Mouse (Mus musculus) liver, embryonic 11.5 days (tissue): ENCODE measurements around the gene Plpp6. TPM values are rescaled to one million over a fixed set of nuclear protein-coding genes. Genes with fewer than 3 reads are reported as not detected.
A peak's percentile ranks its signal among the peaks of the same experiment; 100 is the strongest.

Experiments
- ATAC-seq: fragments of 200-750 bp; cut with Nextera tagmentation; replicated peaks from 2 replicates; pipeline ENCODE4 v1.8.0; 2017; ENCODE audit warnings: moderate number of reproducible peaks, mild to moderate bottlenecking, moderate TSS enrichment, moderate library complexity; ENCODE audit not compliant: low FRiP score
- DNase-seq: peaks from one replicate; pipeline ENCODE4 v3.0.0-alpha.2; 2017; ENCODE audit warnings: low spot score
- H3K27ac ChIP-seq: fragments of 300-500 bp; sonication (generic); 2 replicates; pipeline ENCODE4 v1.5.1; 2014; ENCODE audit warnings: mild to moderate bottlenecking, low read depth, low read length, control low read depth
- H3K27me3 ChIP-seq: fragments of 300-500 bp; sonication (generic); replicated peaks from 2 replicates; pipeline ENCODE4 v1.6.1; 2014; ENCODE audit warnings: low read length, mixed read lengths; ENCODE audit not compliant: control insufficient read depth, insufficient read depth
- H3K36me3 ChIP-seq: fragments of 300-500 bp; sonication (generic); 2 replicates; pipeline ENCODE4 v1.6.1; 2014; ENCODE audit warnings: mild to moderate bottlenecking, low read length, moderate library complexity, mixed read lengths; ENCODE audit not compliant: control insufficient read depth, insufficient read depth
- H3K4me1 ChIP-seq: fragments of 300-500 bp; sonication (generic); replicated peaks from 2 replicates; pipeline ENCODE4 v1.6.1; 2014; ENCODE audit warnings: low read length, mixed read lengths; ENCODE audit not compliant: control insufficient read depth, insufficient read depth
- H3K4me2 ChIP-seq: fragments of 300-500 bp; sonication (generic); 2 replicates; pipeline ENCODE4 v1.6.1; 2014; ENCODE audit warnings: mild to moderate bottlenecking, control low read depth, moderate library complexity
- H3K4me3 ChIP-seq: fragments of 300-500 bp; sonication (generic); 2 replicates; pipeline ENCODE4 v1.5.1; 2014; ENCODE audit warnings: low read depth, low read length, control low read depth
- H3K9ac ChIP-seq: fragments of 300-500 bp; sonication (generic); 2 replicates; pipeline ENCODE4 v1.6.1; 2014; ENCODE audit warnings: low read depth, low read length, control low read depth
- H3K9me3 ChIP-seq: fragments of 300-500 bp; sonication (generic); 2 replicates; pipeline ENCODE4 v1.6.1; 2016; ENCODE audit warnings: low read length, inconsistent platforms, mixed read lengths; ENCODE audit not compliant: control insufficient read depth
- WGBS: fragments of 180-500 bp; shearing (Covaris S2); extraction: QIAGEN DNeasy Blood & Tissue Kit; methylation state at CpG from one replicate; pipeline ENCODE4 v1.1.7; 2014; 5-methylcytosine and 5-hydroxymethylcytosine counted together
- polyA plus RNA-seq: library from polyadenylated mRNA; unstranded; fragments of >200 nt; fragmentation: Nextera tagmentation; extraction: Ambion mirVana; gene quantifications from 2 replicates; pipeline ENCODE4 v1.2.1, GENCODE M21; 2014

Plpp6 gene
- polyA plus RNA-seq, 1 experiment from 2014 or later: 5.0 TPM

GRCm38 (mm10) chr19:28934897-28935296 lies 28.9 kb upstream of the Plpp6 start:
- no peaks in the 10 kb centered on the region for H3K27me3 ChIP-seq
- ATAC-seq (no peak), DNase-seq (no peak)
- H3K9ac ChIP-seq: no peak overlapping the region
- no peak overlapping the region for H3K4me3 ChIP-seq
- no peaks in the 10 kb centered on the region for H3K36me3 ChIP-seq
- H3K27ac ChIP-seq: no peak overlapping the region
- H3K9me3 ChIP-seq: no peaks in the 10 kb centered on the region
- no peak overlapping the region for H3K4me2 ChIP-seq
- no peaks in the 10 kb centered on the region for H3K4me1 ChIP-seq
- 77% methylated on average over 3 of the region's 3 CpGs for WGBS

- WGBS: 57% methylated on average over 9 of the region's 9 CpGs
- H3K4me2 ChIP-seq: no peak overlapping the region
- no peak overlapping the region for H3K4me3 ChIP-seq
- DNase-seq (no peak), ATAC-seq (no peak)
- no peaks in the 10 kb centered on the region for H3K9me3 ChIP-seq
- 0 out of 2 replicates have a peak, but pooled peaks cover 3% of the 10 kb centered on the region for H3K4me1 ChIP-seq
- H3K9ac ChIP-seq: no peak overlapping the region
- H3K36me3 ChIP-seq: no peaks in the 10 kb centered on the region
- H3K27me3 ChIP-seq: no peaks in the 10 kb centered on the region
- H3K27ac ChIP-seq: no peak overlapping the region
Observed at GRCm38 (mm10) chr19:28940135-28940874, 23.4 kb upstream of the Plpp6 start.

- Histone ChIP-seq H3K4me1 (0 out of 2 replicates have a peak, but pooled peaks cover 3% of the 10 kb centered on the region), H3K4me3 (no peak overlapping the region), H3K27ac (no peak overlapping the region), H3K36me3 (no peaks in the 10 kb centered on the region), H3K4me2 (no peak overlapping the region), H3K27me3 (no peaks in the 10 kb centered on the region), H3K9ac (no peak overlapping the region), H3K9me3 (no peaks in the 10 kb centered on the region)
- WGBS: 67% methylated on average over 4 of the region's 4 CpGs
- no peak for DNase-seq
- no peak for ATAC-seq
Observed at GRCm38 (mm10) chr19:28941271-28941670, 22.5 kb upstream of the Plpp6 start.

GRCm38 (mm10) chr19:28946782-28947181 lies 17.0 kb upstream of the Plpp6 start:
- Histone ChIP-seq H3K36me3 (no peaks in the 10 kb centered on the region), H3K4me1 (no peaks in the 10 kb centered on the region), H3K4me3 (no peak overlapping the region), H3K4me2 (no peak overlapping the region), H3K27ac (no peak overlapping the region), H3K9me3 (no peaks in the 10 kb centered on the region), H3K27me3 (no peaks in the 10 kb centered on the region; the same call in 1 of the 2 replicates), H3K9ac (no peak overlapping the region)
- no peak for DNase-seq
- WGBS: 46% methylated on average over 4 of the region's 4 CpGs
- ATAC-seq: no peak

- DNase-seq (no peak), ATAC-seq (no peak)
- H3K9me3 ChIP-seq: no peaks in the 10 kb centered on the region
- whole genome bisulfite sequencing: 27% methylated on average over 2 of the region's 2 CpGs
- H3K27me3 ChIP-seq: no peaks in the 10 kb centered on the region; the same call in 1 of the 2 replicates
- H3K9ac ChIP-seq: no peak overlapping the region
- no peak overlapping the region for H3K4me3 ChIP-seq
- H3K4me2 ChIP-seq: no peak overlapping the region
- no peaks in the 10 kb centered on the region for H3K36me3 ChIP-seq
- H3K27ac ChIP-seq: no peak overlapping the region
- H3K4me1 ChIP-seq: no peaks in the 10 kb centered on the region
Observed at GRCm38 (mm10) chr19:28947311-28947710, 16.4 kb upstream of the Plpp6 start.

- 81% methylated on average over 5 of the region's 5 CpGs for WGBS
Observed at GRCm38 (mm10) chr19:28951251-28951650, 12.5 kb upstream of the Plpp6 start.

GRCm38 (mm10) chr19:28963113-28963512 lies 640 bp upstream of the Plpp6 start:
- no peak overlapping the region for H3K4me3 ChIP-seq

More at GRCm38 (mm10) chr19:28951251-28951650, 12.5 kb upstream of the Plpp6 start:
- Histone ChIP-seq H3K27ac (no peak overlapping the region), H3K9me3 (no peaks in the 10 kb centered on the region), H3K36me3 (no peaks in the 10 kb centered on the region), H3K27me3 (no peaks in the 10 kb centered on the region; the same call in 1 of the 2 replicates), H3K4me2 (no peak overlapping the region), H3K9ac (no peak overlapping the region), H3K4me1 (no peaks in the 10 kb centered on the region), H3K4me3 (no peak overlapping the region)
- ATAC-seq (no peak), DNase-seq (no peak)

GRCm38 (mm10) chr19:28963513-28963841 lies 276 bp upstream of the Plpp6 start:
- no peak for ATAC-seq
- Histone ChIP-seq H3K27me3 (no peaks in the 10 kb centered on the region), H3K4me2 (peak overlapping the region; percentile 97), H3K4me1 (peaks cover 7% of the 10 kb centered on the region), H3K9me3 (no peaks in the 10 kb centered on the region), H3K36me3 (no peaks in the 10 kb centered on the region), H3K9ac (no peak overlapping the region), H3K27ac (no peak overlapping the region), H3K4me3 (peak overlapping the region; percentile 89)
- WGBS: 8% methylated on average over 4 of the region's 4 CpGs
- DNase-seq: no peak

More at GRCm38 (mm10) chr19:28963113-28963512, 640 bp upstream of the Plpp6 start:
- no peak overlapping the region for H3K27ac ChIP-seq
- no peaks in the 10 kb centered on the region for H3K9me3 ChIP-seq
- H3K9ac ChIP-seq: no peak overlapping the region
- H3K36me3 ChIP-seq: no peaks in the 10 kb centered on the region
- ATAC-seq: no peak
- H3K4me1 ChIP-seq: peaks cover 7% of the 10 kb centered on the region
- WGBS: 52% methylated on average over 3 of the region's 3 CpGs
- H3K4me2 ChIP-seq: peak overlapping the region; percentile 97; the same call in 1 of the 2 replicates
- H3K27me3 ChIP-seq: no peaks in the 10 kb centered on the region
- DNase-seq: no peak

- Histone ChIP-seq H3K9ac (peak overlapping the region; percentile 79), H3K4me3 (peak overlapping the region; percentile 89), H3K36me3 (no peaks in the 10 kb centered on the region), H3K27ac (no peak overlapping the region), H3K9me3 (no peaks in the 10 kb centered on the region), H3K27me3 (no peaks in the 10 kb centered on the region), H3K4me2 (peak overlapping the region; percentile 97), H3K4me1 (peaks cover 7% of the 10 kb centered on the region)
- WGBS: 11% methylated on average over 16 of the region's 16 CpGs
- ATAC-seq: peak; percentile 36
- DNase-seq: no peak
Observed at GRCm38 (mm10) chr19:28964552-28964903, 775 bp downstream of the Plpp6 start.
